Mouse (Mus musculus) liver, embryonic 14.5 days (tissue): ENCODE data around the gene Myo9b.

Experiments used
- CTCF ChIP-seq: IDR thresholded peaks from 2 replicates; pipeline ENCODE4 v1.5.1; 2016; ENCODE audit warnings: antibody characterized with exemption, low read depth, control low read depth
- EP300 ChIP-seq: IDR thresholded peaks from 2 replicates; pipeline ENCODE4 v1.6.1; 2016; ENCODE audit warnings: antibody characterized with exemption, low read depth

DNA sequence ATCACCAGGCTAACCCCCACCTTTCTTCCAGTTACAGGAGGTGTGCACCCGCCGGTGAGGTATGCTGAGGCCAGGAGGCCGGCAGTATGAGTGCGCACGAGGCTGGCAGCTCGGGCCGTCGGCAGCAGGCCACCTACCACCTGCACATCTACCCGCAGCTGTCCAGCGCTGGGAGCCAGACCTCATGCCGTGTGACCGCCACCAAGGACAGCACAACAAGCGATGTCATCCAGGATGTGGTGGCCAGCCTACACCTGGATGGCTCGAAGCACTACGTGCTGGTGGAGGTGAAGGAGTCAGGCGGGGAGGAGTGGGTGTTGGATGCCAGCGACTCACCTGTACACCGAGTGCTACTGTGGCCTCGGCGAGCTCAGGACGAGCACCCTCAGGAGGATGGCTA lies 17.7 kb downstream of the Myo9b start:
- TF ChIP-seq CTCF: no peak
- TF ChIP-seq EP300: no peak
